Mouse (Mus musculus) stomach, postnatal 0 days (tissue): ENCODE results near the gene Papolg.

Source experiments
- CTCF ChIP-seq: IDR thresholded peaks from 2 replicates; pipeline ENCODE4 v1.5.1; 2016; ENCODE audit warnings: antibody characterized with exemption, low read depth, mild to moderate bottlenecking, moderate library complexity
- EP300 ChIP-seq: optimal IDR thresholded peaks from 2 replicates; pipeline ENCODE3; 2016; ENCODE audit warnings: antibody characterized with exemption

DNA sequence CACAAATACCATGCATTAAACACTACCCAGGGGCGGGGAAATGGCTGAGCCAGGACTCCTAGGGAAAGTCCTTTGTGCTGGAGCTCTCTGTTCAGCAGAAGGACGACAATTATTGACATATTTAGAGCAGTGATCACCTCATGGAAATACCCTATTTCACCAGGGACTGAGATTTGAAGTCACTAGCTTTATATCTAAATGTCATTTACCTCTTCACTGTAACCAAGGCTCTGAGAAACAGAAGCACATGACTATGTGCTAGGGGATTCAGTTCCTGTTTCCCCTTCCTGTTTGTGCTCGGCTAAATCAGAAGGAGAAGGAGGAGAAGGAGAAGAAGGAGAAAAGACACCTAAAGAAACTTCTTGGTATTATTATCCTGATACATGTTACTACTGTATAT lies 71.8 kb downstream of the Papolg start:
- TF ChIP-seq CTCF (no peak), EP300 (no peak)
